Mouse (Mus musculus) intestine, embryonic 15.5 days (tissue): ENCODE results near the gene 1500009L16Rik. TPM values are rescaled to one million over a fixed set of nuclear protein-coding genes. Genes with fewer than 3 reads are reported as not detected.

Experiments
- ATAC-seq: fragments of 200-750 bp; cut with Nextera tagmentation; 2 replicates; pipeline ENCODE4 v1.8.0; 2017; ENCODE audit warnings: moderate TSS enrichment, moderate library complexity
- H3K27ac ChIP-seq: fragments of 300-500 bp; sonication (generic); 2 replicates; pipeline ENCODE4 v1.5.1; 2015; ENCODE audit warnings: mild to moderate bottlenecking, inconsistent platforms
- H3K27me3 ChIP-seq: fragments of 300-500 bp; sonication (generic); replicated peaks from 2 replicates; pipeline ENCODE4 v1.6.1; 2015; ENCODE audit warnings: inconsistent platforms
- H3K36me3 ChIP-seq: fragments of 300-500 bp; sonication (generic); 2 replicates; pipeline ENCODE4 v1.6.1; 2015; ENCODE audit warnings: inconsistent platforms
- H3K4me1 ChIP-seq: fragments of 300-500 bp; sonication (generic); replicated peaks from 2 replicates; pipeline ENCODE4 v1.6.1; 2015; ENCODE audit warnings: inconsistent platforms
- H3K4me2 ChIP-seq: fragments of 300-500 bp; sonication (generic); replicated peaks from 2 replicates; pipeline ENCODE4 v1.6.1; 2015; ENCODE audit warnings: mild to moderate bottlenecking, inconsistent platforms
- H3K4me3 ChIP-seq: fragments of 300-500 bp; sonication (generic); replicated peaks from 2 replicates; pipeline ENCODE4 v1.5.1; 2015; ENCODE audit warnings: inconsistent platforms
- H3K9ac ChIP-seq: fragments of 300-500 bp; sonication (generic); 2 replicates; pipeline ENCODE4 v1.6.1; 2015; ENCODE audit warnings: inconsistent platforms
- H3K9me3 ChIP-seq: fragments of 300-500 bp; sonication (generic); 2 replicates; pipeline ENCODE4 v1.6.1; 2016; ENCODE audit warnings: inconsistent platforms
- WGBS: fragments of 180-500 bp; shearing (Covaris S2); methylation state at CpG from one replicate; pipeline ENCODE4 v1.1.7; 2015; 5-methylcytosine and 5-hydroxymethylcytosine counted together
- polyA plus RNA-seq: library from polyadenylated mRNA; unstranded; fragments of >200 nt; fragmentation: Nextera tagmentation; extraction: Ambion mirVana; gene quantifications from 2 replicates; pipeline ENCODE4 v1.2.1, GENCODE M21; 2015

1500009L16Rik gene
- polyA plus RNA-seq, 1 experiment from 2014 or later: 19.0 TPM

DNA sequence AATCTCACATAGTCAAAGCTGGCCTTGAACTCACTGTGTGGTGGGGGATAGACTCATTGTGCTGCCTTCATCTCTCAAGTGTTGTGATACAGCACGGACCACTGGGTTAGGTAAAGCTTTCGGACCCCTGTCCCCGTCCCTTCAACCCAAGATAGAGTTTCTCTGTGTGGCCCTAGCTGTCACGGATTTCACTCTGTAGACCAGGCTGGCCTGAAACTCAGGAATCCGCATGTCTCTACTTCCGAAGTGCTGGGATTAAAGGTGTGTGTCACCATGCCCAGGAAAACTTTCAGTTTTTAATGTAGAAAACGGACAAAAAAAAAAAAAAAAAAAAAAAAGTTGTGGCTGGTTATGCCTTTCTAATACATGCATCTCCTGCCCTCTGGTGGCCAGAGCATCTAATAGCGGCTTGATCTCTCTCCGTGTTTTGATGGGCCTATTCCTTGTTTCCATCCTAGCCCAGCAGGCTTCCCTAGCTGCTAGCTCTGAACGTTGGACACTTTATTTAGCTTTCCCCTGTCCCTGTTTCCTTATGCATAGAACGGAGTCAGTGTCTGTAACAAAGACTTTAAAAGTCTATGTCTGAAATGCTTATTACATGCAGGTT lies 53.7 kb downstream of the 1500009L16Rik start:
- Histone ChIP-seq H3K36me3 (no peaks in the 10 kb centered on the region), H3K27ac (no peak overlapping the region), H3K4me1 (no peaks in the 10 kb centered on the region), H3K9ac (no peak overlapping the region), H3K27me3 (no peaks in the 10 kb centered on the region), H3K4me2 (no peak overlapping the region), H3K9me3 (no peaks in the 10 kb centered on the region), H3K4me3 (no peak overlapping the region)
- ATAC-seq: no peak
- 43% methylated on average over 11 of the region's 11 CpGs for WGBS

DNA sequence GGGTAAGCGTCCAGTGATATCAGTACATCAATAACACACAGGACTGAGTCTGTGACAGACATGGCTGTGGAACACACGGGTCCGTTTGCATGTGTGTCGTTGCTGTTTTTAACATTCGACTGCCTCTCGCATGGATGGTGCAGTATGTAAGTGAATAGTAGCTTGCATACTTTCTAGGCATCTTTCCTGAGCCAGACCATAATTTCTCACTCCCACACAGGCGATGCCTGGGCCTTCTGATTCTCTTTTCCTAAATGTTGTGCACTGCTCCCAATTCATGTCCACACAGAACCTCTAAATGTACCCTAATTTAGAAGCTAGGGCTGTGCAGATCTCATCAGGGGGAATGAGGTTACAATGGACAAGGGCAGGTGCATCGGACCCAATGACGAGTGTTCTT lies 54.6 kb downstream of the 1500009L16Rik start:
- WGBS: 82% methylated on average over 9 of the region's 9 CpGs
- Histone ChIP-seq H3K4me3 (no peak overlapping the region), H3K27me3 (no peaks in the 10 kb centered on the region), H3K4me1 (no peaks in the 10 kb centered on the region), H3K36me3 (no peaks in the 10 kb centered on the region), H3K27ac (no peak overlapping the region), H3K9me3 (no peaks in the 10 kb centered on the region), H3K4me2 (no peak overlapping the region), H3K9ac (no peak overlapping the region)
- no peak for ATAC-seq

DNA sequence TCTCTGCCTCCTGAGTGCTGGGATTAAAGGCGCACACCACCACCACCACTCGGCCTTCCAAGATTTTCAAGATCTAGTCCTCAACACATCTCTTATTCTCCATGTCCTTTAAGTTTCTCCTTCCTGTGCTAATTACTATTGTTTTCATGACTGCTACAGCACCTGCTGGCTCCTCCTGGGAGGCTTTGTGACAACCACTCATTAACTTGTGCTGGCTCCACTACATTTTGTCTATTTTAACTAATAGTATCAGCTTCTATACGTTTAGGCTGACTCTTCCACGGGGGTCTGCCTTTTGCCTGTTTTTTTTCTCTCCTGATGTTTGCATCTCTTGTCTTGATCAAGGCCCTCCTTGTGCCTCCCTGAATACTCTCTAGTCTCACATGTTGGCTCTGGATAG lies 59.2 kb downstream of the 1500009L16Rik start:
- H3K4me2 ChIP-seq: no peak overlapping the region
- no peak overlapping the region for H3K27ac ChIP-seq
- no peak overlapping the region for H3K9ac ChIP-seq
- H3K27me3 ChIP-seq: no peaks in the 10 kb centered on the region
- 82% methylated on average over 4 of the region's 4 CpGs for WGBS
- H3K36me3 ChIP-seq: no peaks in the 10 kb centered on the region
- ATAC-seq: no peak
- H3K9me3 ChIP-seq: no peaks in the 10 kb centered on the region
- H3K4me1 ChIP-seq: no peaks in the 10 kb centered on the region
- no peak overlapping the region for H3K4me3 ChIP-seq

DNA sequence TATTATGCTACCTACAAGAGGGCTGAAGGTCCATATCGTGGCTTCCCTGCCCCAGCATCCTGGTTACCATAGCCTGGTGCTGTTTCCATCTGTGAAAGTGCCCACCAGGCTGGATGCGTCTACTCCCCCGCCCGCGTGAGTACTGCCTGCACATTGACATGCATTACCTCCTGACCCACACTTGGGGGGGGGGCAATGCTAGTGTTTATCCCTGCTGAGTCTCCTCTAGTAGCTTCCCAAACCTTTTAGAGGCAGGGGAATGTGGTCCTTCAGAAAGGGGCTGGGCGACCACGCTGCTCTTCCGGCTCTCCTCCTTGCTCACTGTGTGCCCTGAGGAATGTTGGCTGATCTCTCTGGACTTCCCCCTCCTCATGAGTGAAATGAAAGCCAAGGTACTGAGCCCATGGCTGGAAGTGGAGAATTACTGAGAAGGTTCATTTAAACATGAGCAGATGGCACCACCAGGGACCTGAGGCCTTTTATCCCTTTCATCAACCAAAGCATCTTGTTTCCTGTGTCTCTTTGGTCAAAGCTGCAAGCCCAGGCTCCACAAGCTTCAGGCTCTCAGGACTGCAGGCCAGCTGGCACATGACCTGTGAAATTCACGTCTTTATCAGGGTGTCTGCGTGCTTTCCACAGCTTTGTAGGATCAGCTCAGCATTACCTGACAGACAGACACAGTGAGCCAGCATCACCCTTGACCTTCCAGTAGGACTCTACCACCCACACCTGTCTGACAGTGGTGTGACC lies 59.9 kb downstream of the 1500009L16Rik start:
- Histone ChIP-seq H3K4me3 (no peak overlapping the region), H3K27ac (no peak overlapping the region), H3K9me3 (no peaks in the 10 kb centered on the region), H3K4me1 (no peaks in the 10 kb centered on the region), H3K4me2 (no peak overlapping the region), H3K9ac (no peak overlapping the region), H3K27me3 (no peaks in the 10 kb centered on the region), H3K36me3 (no peaks in the 10 kb centered on the region)
- 84% methylated on average over 10 of the region's 10 CpGs for WGBS
- no peak for ATAC-seq

DNA sequence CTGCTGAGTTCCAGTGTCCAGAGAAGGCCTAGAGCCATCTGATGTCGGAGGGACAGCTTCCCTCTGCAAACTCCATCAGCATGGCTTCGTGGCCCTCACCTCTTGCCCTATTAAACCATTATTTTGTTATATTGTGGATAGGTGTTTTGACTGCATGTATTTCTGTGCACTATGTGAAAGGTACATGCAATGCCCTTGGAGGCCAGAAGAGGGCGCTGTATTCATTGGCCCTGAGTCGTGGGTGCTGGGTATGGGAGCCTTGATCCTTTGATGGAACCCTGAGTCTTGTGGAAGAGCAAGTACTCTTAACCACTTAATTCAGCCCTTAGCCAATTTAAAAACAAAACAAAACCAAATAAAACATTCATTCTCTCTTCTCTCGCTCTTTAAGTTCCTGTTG lies 62.3 kb downstream of the 1500009L16Rik start:
- no peaks in the 10 kb centered on the region for H3K9me3 ChIP-seq
- H3K4me3 ChIP-seq: no peak overlapping the region
- no peak overlapping the region for H3K4me2 ChIP-seq
- ATAC-seq: no peak
- 40% methylated on average over 5 of the region's 5 CpGs for WGBS
- no peak overlapping the region for H3K27ac ChIP-seq
- no peaks in the 10 kb centered on the region for H3K36me3 ChIP-seq
- H3K27me3 ChIP-seq: no peaks in the 10 kb centered on the region
- no peaks in the 10 kb centered on the region for H3K4me1 ChIP-seq
- no peak overlapping the region for H3K9ac ChIP-seq

DNA sequence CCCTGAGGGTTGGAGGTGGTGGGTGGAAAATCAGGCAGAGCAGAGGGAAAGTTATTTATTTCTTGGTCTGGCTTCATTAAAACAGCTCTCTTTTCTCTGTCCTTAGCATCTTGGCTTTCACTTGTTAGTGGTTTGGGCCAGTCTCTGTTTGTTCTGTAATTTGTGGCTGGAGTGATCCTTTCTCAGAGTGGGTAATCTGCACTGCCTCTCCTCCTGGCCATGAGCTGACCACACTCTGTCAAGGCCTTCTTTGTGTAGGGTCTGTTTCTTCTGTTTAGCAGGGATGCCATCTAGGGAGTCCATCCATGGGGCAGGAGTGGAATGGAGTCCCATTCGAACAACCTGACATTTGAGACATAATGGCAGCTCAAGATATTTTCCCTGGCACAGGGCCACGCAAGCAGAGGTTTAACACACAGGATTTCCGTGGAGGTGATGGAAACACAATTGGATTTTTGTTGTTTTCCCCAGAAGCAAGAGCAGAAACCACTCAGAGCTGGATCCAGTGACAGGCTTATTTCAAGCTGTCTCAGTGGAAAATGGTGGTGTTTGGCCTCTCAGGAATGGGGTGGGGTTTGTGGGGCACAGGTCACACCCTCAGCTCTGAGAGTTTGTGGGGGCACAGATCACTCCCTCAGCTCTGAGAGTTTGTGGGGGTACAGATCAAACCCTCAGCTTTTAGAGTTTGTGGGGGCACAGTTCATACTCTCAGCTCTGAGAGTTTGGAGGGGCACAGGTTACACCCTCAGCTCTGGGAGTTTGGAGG lies 63.1 kb downstream of the 1500009L16Rik start:
- no peak for ATAC-seq
- no peaks in the 10 kb centered on the region for H3K27me3 ChIP-seq
- no peak overlapping the region for H3K27ac ChIP-seq
- H3K4me3 ChIP-seq: no peak overlapping the region
- no peaks in the 10 kb centered on the region for H3K36me3 ChIP-seq
- H3K4me2 ChIP-seq: no peak overlapping the region
- H3K9ac ChIP-seq: no peak overlapping the region
- 72% methylated on average over 3 of the region's 3 CpGs for WGBS
- no peaks in the 10 kb centered on the region for H3K9me3 ChIP-seq
- no peaks in the 10 kb centered on the region for H3K4me1 ChIP-seq

DNA sequence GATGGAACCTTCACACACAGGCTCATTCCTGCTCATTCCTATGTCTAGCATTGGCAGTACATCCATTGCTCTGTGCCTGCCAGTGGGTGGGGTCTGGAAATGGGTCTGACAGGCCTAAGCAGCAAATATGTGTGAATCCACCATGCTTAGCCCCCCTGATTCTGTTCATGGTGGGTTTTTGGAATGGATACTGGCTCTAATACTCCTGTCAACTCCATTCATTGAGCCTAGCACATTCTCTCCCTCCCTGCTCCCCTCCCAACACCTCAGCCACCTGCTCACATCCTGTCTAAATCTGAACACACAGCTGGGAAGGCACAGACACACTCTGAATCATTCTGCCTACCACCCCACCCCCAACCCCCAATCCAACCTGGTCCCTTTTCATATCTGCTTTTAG lies 72.4 kb downstream of the 1500009L16Rik start:
- no peak overlapping the region for H3K27ac ChIP-seq

DNA sequence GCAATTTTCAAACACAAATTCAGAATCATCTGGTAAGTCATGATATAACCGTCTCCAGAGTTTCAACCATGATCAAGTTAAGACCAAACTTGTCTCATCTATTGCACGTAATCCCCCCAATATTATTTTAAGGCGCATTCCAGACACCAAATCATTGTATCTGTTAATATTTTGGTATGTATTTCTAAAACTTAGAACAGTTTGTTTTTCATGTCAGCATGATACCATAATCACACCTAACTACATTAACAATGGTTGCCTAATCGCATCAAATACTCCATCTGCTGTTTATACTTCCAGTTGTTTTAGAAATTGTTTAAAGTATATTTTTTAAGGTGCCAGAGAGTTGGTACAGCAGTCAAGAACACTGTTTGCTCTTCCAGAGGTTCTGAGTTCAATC lies 72.8 kb downstream of the 1500009L16Rik start:
- Histone ChIP-seq H3K27ac (no peak overlapping the region), H3K4me3 (no peak overlapping the region), H3K27me3 (no peaks in the 10 kb centered on the region), H3K9ac (no peak overlapping the region), H3K9me3 (no peaks in the 10 kb centered on the region), H3K4me1 (no peaks in the 10 kb centered on the region), H3K4me2 (no peak overlapping the region), H3K36me3 (no peaks in the 10 kb centered on the region)
- ATAC-seq: no peak
- WGBS: 93% methylated on average over 4 of the region's 4 CpGs

More for the DNA sequence above, 72.4 kb downstream of the 1500009L16Rik start:
- Histone ChIP-seq H3K36me3 (no peaks in the 10 kb centered on the region), H3K4me2 (no peak overlapping the region), H3K9me3 (no peaks in the 10 kb centered on the region), H3K4me1 (no peaks in the 10 kb centered on the region), H3K27me3 (no peaks in the 10 kb centered on the region), H3K9ac (no peak overlapping the region), H3K4me3 (no peak overlapping the region)
- no peak for ATAC-seq

DNA sequence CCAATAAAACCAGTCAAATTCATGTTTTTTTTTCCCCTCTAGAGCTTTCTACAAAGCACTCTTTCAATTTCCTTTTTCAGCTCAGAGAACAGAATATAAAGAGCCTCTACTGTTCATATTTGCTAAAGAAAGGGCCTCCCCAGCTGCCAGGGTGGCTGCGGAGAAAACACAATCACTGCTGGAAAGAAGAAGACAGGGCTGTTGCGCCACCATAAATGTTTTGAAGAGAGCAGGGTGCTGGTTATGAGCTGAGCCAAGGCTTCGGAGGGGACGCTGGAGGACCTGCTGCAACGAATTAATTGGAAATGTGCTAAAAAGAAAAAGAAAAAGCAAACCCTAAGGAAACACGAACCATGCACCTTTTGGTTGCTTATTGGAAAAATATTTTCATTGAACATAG lies 81.4 kb downstream of the 1500009L16Rik start:
- WGBS: 80% methylated on average over 6 of the region's 6 CpGs
- H3K9me3 ChIP-seq: no peaks in the 10 kb centered on the region
- no peaks in the 10 kb centered on the region for H3K36me3 ChIP-seq
- H3K27ac ChIP-seq: no peak overlapping the region
- no peak for ATAC-seq
- no peak overlapping the region for H3K9ac ChIP-seq
- H3K4me1 ChIP-seq: peaks cover 10% of the 10 kb centered on the region; the same call in 1 of the 2 replicates
- H3K27me3 ChIP-seq: no peaks in the 10 kb centered on the region
- no peak overlapping the region for H3K4me2 ChIP-seq
- no peak overlapping the region for H3K4me3 ChIP-seq

DNA sequence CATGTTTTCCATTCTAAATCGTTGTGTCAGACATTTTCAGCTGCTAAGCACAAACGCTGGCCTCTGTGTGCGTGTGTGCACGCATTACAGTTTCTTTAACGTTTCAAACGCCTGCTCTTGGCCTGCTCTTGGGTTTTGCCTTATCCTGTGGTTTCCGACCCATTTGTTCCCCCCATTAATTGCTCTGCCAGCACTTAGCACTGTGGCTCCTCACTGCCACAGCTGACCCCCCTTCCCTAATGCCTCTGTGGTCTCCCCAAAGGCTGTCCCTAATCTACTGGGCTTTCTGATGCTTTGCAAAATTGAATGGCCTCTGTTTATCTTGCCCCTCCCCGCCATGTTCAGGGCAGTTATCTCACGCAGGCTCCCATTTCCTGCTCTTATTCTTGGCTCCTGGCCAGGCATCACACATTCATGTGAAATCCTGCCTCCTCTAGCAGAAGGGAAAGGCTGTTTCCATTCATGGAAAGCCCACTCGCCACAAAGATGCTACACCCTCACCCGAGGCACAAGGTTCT lies 82.6 kb downstream of the 1500009L16Rik start:
- ATAC-seq: peak; percentile 28; the same call in 1 of the 2 replicates
- Histone ChIP-seq H3K36me3 (no peaks in the 10 kb centered on the region), H3K4me3 (no peak overlapping the region), H3K27me3 (no peaks in the 10 kb centered on the region), H3K4me1 (peaks cover 10% of the 10 kb centered on the region; the same call in 1 of the 2 replicates), H3K9ac (no peak overlapping the region), H3K4me2 (no peak overlapping the region), H3K9me3 (no peaks in the 10 kb centered on the region), H3K27ac (no peak overlapping the region)
- 22% methylated on average over 11 of the region's 11 CpGs for WGBS

DNA sequence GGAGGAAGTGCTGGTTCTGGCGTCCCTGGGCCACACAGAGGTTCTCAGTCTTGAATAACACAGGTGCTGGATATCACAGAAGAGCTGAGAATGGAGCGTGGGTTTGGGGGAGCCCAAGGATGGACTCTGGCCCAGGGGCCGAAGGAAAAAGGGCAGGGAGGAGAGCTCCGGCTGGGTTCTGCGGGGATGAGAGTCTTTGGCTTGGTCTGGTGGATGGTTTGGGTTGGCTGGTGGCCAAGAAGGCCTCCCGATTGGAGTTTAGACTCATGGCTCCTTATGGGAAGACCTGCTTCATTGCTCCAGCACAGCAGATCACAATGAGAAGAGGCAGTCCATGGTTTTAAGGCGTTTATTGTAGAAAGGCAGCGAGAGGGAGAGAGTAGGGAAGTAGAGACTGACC lies 84.6 kb downstream of the 1500009L16Rik start:
- Histone ChIP-seq H3K9ac (no peak overlapping the region), H3K27me3 (no peaks in the 10 kb centered on the region), H3K4me2 (no peak overlapping the region), H3K9me3 (no peaks in the 10 kb centered on the region), H3K36me3 (no peaks in the 10 kb centered on the region), H3K4me1 (peaks cover 10% of the 10 kb centered on the region; the same call in 1 of the 2 replicates), H3K4me3 (no peak overlapping the region), H3K27ac (no peak overlapping the region)
- ATAC-seq: no peak
- WGBS: 70% methylated on average over 8 of the region's 8 CpGs
